Mouse (Mus musculus) liver, adult 2 months (tissue): ENCODE data around the gene Foxc2.

ENCODE experiments used
- CTCF ChIP-seq: fragments of 200-500 bp; IDR thresholded peaks from 2 replicates; pipeline ENCODE4 v1.5.1; 2011; ENCODE audit warnings: low read depth, low read length, control low read depth
- POLR2A ChIP-seq: fragments of 200-500 bp; IDR thresholded peaks from 2 replicates; pipeline ENCODE4 v1.6.1; 2011; ENCODE audit warnings: low read length, control low read depth; ENCODE audit not compliant: insufficient read depth; ENCODE audit errors: extremely low read depth

- no peak for TF ChIP-seq CTCF
- TF ChIP-seq POLR2A: no peak
These were observed 1.2 kb downstream of the Foxc2 start for GRCm38 (mm10) chr8:121117186-121117651.
